Mouse (Mus musculus) forebrain, embryonic 14.5 days (tissue): ENCODE results near the gene Malrd1. TPM values are rescaled to one million over a fixed set of nuclear protein-coding genes. Genes with fewer than 3 reads are reported as not detected.

ENCODE experiments used
- ATAC-seq: fragments of 200-750 bp; cut with Nextera tagmentation; 2 replicates; pipeline ENCODE4 v1.8.0; 2017; ENCODE audit warnings: mild to moderate bottlenecking, moderate library complexity
- DNase-seq: peaks from one replicate; pipeline ENCODE4 v3.0.0-alpha.2; 2015; ENCODE audit warnings: low spot score
- H3K27ac ChIP-seq: fragments of 300-500 bp; sonication (generic); 2 replicates; pipeline ENCODE4 v1.5.1; 2014; ENCODE audit warnings: low read depth, mild to moderate bottlenecking, control low read depth, low read length, moderate library complexity
- H3K27me3 ChIP-seq: fragments of 300-500 bp; sonication (generic); replicated peaks from 2 replicates; pipeline ENCODE4 v1.6.1; 2014; ENCODE audit warnings: low read length, control low read depth, mixed read lengths; ENCODE audit not compliant: control insufficient read depth, insufficient read depth
- H3K36me3 ChIP-seq: fragments of 300-500 bp; sonication (generic); 2 replicates; pipeline ENCODE4 v1.6.1; 2014; ENCODE audit warnings: low read length, control low read depth; ENCODE audit not compliant: control insufficient read depth, insufficient read depth
- H3K4me1 ChIP-seq: fragments of 300-500 bp; sonication (generic); 2 replicates; pipeline ENCODE4 v1.6.1; 2014; ENCODE audit warnings: antibody characterized with exemption, low read length, control low read depth; ENCODE audit not compliant: control insufficient read depth, insufficient read depth
- H3K4me2 ChIP-seq: fragments of 300-500 bp; sonication (generic); 2 replicates; pipeline ENCODE4 v1.6.1; 2014; ENCODE audit warnings: mild to moderate bottlenecking, control low read depth, low read length
- H3K4me3 ChIP-seq: fragments of 300-500 bp; sonication (generic); 2 replicates; pipeline ENCODE4 v1.5.1; 2014; ENCODE audit warnings: low read depth, low read length, control low read depth
- H3K9ac ChIP-seq: fragments of 300-500 bp; sonication (generic); 2 replicates; pipeline ENCODE4 v1.6.1; 2014; ENCODE audit warnings: mild to moderate bottlenecking, low read length, control low read depth, moderate library complexity
- H3K9me3 ChIP-seq: fragments of 300-500 bp; sonication (generic); replicated peaks from 2 replicates; pipeline ENCODE4 v1.6.1; 2016; ENCODE audit warnings: low read length, control low read depth, mixed read lengths; ENCODE audit not compliant: control insufficient read depth
- WGBS: fragments of 180-500 bp; shearing (Covaris S2); extraction: QIAGEN DNeasy Blood & Tissue Kit; methylation state at CpG from one replicate; pipeline ENCODE4 v1.1.7; 2014; 5-methylcytosine and 5-hydroxymethylcytosine counted together
- polyA plus RNA-seq: library from polyadenylated mRNA; unstranded; fragments of >200 nt; fragmentation: Nextera tagmentation; extraction: Ambion mirVana; gene quantifications from 2 replicates; pipeline ENCODE4 v1.2.1, GENCODE M21; 2014

Malrd1 gene
- polyA plus RNA-seq, 1 experiment from 2014 or later = 0.03 TPM

- H3K4me1 ChIP-seq = no peaks in the 10 kb centered on the region
- DNase-seq (no peak), ATAC-seq (no peak)
- H3K9me3 ChIP-seq = no peaks in the 10 kb centered on the region
- H3K4me2 ChIP-seq = no peak overlapping the region
- no peaks in the 10 kb centered on the region for H3K36me3 ChIP-seq
- H3K27me3 ChIP-seq = no peaks in the 10 kb centered on the region
- H3K27ac ChIP-seq = no peak overlapping the region
- no peak overlapping the region for H3K9ac ChIP-seq
- no peak overlapping the region for H3K4me3 ChIP-seq
Observed at GRCm38 (mm10) chr2:16152623-16153022, 626.3 kb downstream of the Malrd1 start.

DNA sequence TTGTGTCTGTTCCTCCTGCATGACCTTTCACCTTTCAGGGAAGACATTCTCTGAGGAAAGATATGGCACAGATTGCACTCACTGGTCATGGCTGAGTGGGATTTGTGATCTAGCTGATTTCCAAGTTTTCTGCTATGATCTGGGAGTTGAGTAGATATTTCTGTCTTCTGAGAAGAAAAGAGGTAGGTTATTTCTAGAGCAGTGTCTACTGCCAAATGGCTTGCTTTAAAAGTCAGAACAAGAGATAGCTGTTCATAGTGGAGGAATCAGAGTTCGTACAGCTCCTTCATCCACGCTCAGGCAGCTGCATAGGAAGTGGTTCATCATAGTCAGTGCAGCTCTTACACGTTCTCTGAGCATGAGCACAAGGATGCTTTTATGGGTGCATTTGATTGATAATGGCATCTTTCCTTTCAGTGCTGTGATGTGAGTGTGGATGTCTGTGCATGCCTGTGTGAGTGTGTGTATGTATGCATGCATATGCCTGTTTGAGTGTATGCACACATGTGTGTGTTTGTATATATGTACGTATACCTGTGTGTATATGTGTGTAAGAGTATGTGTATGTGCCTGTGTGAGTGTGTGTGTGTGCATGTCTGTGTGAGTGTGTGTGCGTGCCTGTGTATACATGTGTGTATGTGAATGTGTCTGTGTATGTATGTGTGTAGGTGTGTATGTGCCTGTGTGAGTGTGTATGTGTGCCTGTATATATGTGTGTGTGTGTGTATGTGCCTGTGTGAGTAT, 637.1 kb downstream of the Malrd1 start:
- Histone ChIP-seq H3K4me2 (no peak overlapping the region), H3K9me3 (no peaks in the 10 kb centered on the region), H3K27me3 (no peaks in the 10 kb centered on the region), H3K36me3 (no peaks in the 10 kb centered on the region), H3K4me1 (no peaks in the 10 kb centered on the region), H3K4me3 (no peak overlapping the region), H3K9ac (no peak overlapping the region), H3K27ac (no peak overlapping the region)
- ATAC-seq = no peak
- WGBS = 90% methylated on average over 5 of the region's 5 CpGs
- DNase-seq = no peak

DNA sequence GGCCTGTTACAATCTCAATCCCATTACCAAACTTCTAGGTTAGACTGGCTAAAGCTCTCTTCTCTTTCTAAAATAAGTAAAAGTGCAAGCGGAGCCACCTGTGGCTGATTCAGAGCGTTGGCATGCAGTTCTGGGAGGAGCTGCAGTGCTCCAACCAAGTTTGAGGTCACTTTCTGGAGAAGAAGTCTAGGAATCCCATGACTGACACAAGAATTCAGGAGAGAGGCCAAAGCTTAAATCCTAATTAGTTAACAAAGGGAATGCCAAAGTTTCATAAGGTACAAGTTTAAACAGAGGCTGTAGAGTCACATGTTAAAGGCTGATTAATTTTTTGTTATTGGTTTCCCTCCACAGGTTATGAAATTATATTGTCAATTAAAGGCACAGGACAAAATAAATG, 642.3 kb downstream of the Malrd1 start:
- Histone ChIP-seq H3K9me3 (no peaks in the 10 kb centered on the region), H3K4me1 (no peaks in the 10 kb centered on the region), H3K9ac (no peak overlapping the region), H3K27me3 (no peaks in the 10 kb centered on the region), H3K27ac (no peak overlapping the region), H3K4me2 (no peak overlapping the region), H3K36me3 (no peaks in the 10 kb centered on the region), H3K4me3 (no peak overlapping the region)
- DNase-seq = no peak
- WGBS = 79% methylated on average over 2 of the region's 2 CpGs
- no peak for ATAC-seq

- H3K4me3 ChIP-seq = no peak overlapping the region
- H3K27me3 ChIP-seq = no peaks in the 10 kb centered on the region
- no peaks in the 10 kb centered on the region for H3K9me3 ChIP-seq
- H3K36me3 ChIP-seq = no peaks in the 10 kb centered on the region
- ATAC-seq (no peak), DNase-seq (no peak)
- no peaks in the 10 kb centered on the region for H3K4me1 ChIP-seq
- H3K4me2 ChIP-seq = no peak overlapping the region
- no peak overlapping the region for H3K27ac ChIP-seq
- H3K9ac ChIP-seq = no peak overlapping the region
Observed at GRCm38 (mm10) chr2:16172086-16172485, 645.8 kb downstream of the Malrd1 start.

DNA sequence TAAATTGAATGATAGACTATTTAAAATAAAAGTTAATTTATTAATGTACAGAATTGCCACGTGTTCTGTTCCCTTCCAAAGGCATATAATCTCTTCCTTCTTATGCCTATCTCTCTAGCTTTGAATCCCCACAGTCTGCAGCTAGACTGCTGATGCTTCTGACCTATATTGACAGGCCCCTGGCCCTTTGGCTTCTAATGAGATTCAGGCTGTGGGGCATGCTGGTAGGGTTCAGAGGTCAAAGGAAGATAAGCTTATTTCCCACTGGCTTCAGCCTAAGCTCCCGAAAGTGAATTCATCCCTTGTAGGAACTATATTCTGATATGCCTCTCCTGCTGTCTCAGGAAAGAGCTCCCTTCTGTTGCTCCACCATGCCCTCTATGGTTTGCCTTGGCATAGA, 647.1 kb downstream of the Malrd1 start:
- Histone ChIP-seq H3K9ac (no peak overlapping the region), H3K36me3 (no peaks in the 10 kb centered on the region), H3K4me2 (no peak overlapping the region), H3K27me3 (no peaks in the 10 kb centered on the region), H3K4me1 (no peaks in the 10 kb centered on the region), H3K27ac (no peak overlapping the region), H3K9me3 (no peaks in the 10 kb centered on the region), H3K4me3 (no peak overlapping the region)
- 25% methylated on average over 2 of the region's 2 CpGs for WGBS
- ATAC-seq = no peak
- no peak for DNase-seq

DNA sequence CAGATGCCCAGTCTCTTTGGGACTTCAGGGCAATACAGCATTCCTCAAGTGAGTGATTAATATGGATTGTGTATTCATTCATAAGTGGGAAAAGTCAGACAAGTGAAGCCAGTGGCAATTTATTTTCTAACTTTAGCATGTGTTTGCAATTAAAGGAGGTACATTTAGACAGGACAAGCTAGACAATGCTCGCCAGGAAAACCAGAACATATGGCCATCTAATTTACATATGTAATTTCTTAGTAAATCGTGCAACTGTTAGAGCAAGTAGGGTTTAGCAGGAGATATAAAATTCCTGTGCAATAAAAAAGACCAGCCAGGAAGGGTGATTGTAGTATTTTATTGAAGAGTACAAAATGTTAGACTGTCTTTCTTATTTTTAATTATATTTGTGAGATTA, 655.9 kb downstream of the Malrd1 start:
- no peak overlapping the region for H3K4me3 ChIP-seq
- no peak overlapping the region for H3K4me2 ChIP-seq
- H3K9ac ChIP-seq = no peak overlapping the region
- no peak overlapping the region for H3K27ac ChIP-seq
- ATAC-seq = no peak
- 51% methylated on average over 2 of the region's 2 CpGs for WGBS
- no peaks in the 10 kb centered on the region for H3K9me3 ChIP-seq
- no peak for DNase-seq
- H3K36me3 ChIP-seq = no peaks in the 10 kb centered on the region
- no peaks in the 10 kb centered on the region for H3K27me3 ChIP-seq
- H3K4me1 ChIP-seq = no peaks in the 10 kb centered on the region

DNA sequence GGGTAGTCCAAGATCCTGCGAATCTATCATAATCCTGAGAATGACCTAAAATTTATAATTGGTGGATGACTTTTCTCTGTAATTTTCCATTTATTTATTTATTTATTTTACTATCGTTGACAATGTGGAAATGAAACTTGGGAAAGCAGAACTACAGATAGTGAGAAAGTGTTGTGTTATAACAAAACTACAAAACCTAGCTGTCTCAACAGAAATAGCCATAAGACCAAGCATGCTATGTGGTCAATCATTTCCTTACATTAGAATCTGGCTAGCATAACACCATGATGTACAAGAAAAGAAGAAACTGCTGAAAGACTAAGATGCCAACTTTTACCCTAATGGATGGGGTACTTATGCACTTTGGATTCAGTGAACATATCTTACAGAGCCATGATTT, 656.9 kb downstream of the Malrd1 start:
- no peak overlapping the region for H3K9ac ChIP-seq
- 97% methylated on average over 2 of the region's 2 CpGs for WGBS
- DNase-seq (no peak), ATAC-seq (no peak)
- no peaks in the 10 kb centered on the region for H3K4me1 ChIP-seq
- H3K4me2 ChIP-seq = no peak overlapping the region
- no peaks in the 10 kb centered on the region for H3K36me3 ChIP-seq
- no peak overlapping the region for H3K27ac ChIP-seq
- no peaks in the 10 kb centered on the region for H3K9me3 ChIP-seq
- no peaks in the 10 kb centered on the region for H3K27me3 ChIP-seq
- no peak overlapping the region for H3K4me3 ChIP-seq

DNA sequence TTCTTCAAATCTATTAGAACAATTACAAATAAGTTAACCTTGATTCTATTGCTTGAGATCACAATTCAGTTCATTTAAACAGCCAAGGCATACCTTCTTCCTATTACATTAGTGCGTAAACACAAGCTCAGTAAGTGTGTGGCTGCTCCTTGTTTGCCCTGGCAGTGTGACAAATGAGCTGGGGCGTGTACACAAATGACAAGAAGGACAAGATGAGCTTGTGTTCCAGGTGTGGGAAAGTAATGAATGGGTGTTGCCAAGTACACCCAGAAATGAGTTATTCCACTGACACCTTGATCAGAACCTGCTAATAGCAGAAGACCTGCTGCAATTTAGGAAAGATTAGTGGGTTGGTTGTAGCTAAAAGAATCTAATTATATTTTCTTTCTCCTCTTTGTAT, 683.7 kb downstream of the Malrd1 start:
- Histone ChIP-seq H3K4me2 (no peak overlapping the region), H3K9me3 (no peaks in the 10 kb centered on the region), H3K9ac (no peak overlapping the region), H3K4me3 (no peak overlapping the region), H3K27me3 (no peaks in the 10 kb centered on the region), H3K36me3 (no peaks in the 10 kb centered on the region), H3K4me1 (no peaks in the 10 kb centered on the region), H3K27ac (no peak overlapping the region)
- DNase-seq (no peak), ATAC-seq (no peak)
- 47% methylated on average over 2 of the region's 2 CpGs for WGBS

DNA sequence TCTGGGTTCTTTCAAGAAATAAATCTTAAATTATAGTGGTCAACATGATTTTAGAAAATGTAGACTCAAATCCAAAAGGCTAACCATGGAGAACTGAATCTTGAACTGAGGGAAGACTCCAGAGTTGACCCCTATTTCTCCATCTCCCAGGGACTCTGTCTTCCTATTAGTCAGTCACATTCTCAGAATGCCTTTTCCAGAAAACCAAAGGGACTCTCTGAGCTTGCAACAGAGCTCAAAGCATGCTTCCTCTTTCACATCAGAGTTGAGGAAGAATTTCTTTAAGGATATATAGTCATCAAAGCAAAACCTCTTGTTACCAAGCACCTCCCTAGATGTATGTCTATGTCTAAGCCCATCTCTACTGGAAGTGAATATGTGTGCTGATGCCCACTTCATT, 686.5 kb downstream of the Malrd1 start:
- Histone ChIP-seq H3K36me3 (no peaks in the 10 kb centered on the region), H3K4me3 (no peak overlapping the region), H3K4me1 (no peaks in the 10 kb centered on the region), H3K27me3 (no peaks in the 10 kb centered on the region), H3K4me2 (no peak overlapping the region), H3K27ac (no peak overlapping the region), H3K9ac (no peak overlapping the region), H3K9me3 (no peaks in the 10 kb centered on the region)
- DNase-seq (no peak), ATAC-seq (no peak)
